Mouse (Mus musculus) neural tube, embryonic 13.5 days (tissue): Measurements from ENCODE around the gene B4galt1. TPM values are rescaled to one million over a fixed set of nuclear protein-coding genes. Genes with fewer than 3 reads are reported as not detected.

Experiments used
- ATAC-seq: fragments of 200-750 bp; cut with Nextera tagmentation; 2 replicates; pipeline ENCODE4 v1.8.0; 2017; ENCODE audit warnings: low read depth, mild to moderate bottlenecking, moderate TSS enrichment, moderate library complexity
- H3K27ac ChIP-seq: fragments of 300-500 bp; sonication (generic); replicated peaks from 2 replicates; pipeline ENCODE4 v1.5.1; 2015; ENCODE audit warnings: moderate library complexity, mild to moderate bottlenecking, inconsistent platforms
- H3K27me3 ChIP-seq: fragments of 300-500 bp; sonication (generic); 2 replicates; pipeline ENCODE4 v1.6.1; 2015; ENCODE audit warnings: mild to moderate bottlenecking, inconsistent platforms
- H3K36me3 ChIP-seq: fragments of 300-500 bp; sonication (generic); 2 replicates; pipeline ENCODE4 v1.6.1; 2015; ENCODE audit warnings: mild to moderate bottlenecking, inconsistent platforms
- H3K4me1 ChIP-seq: fragments of 300-500 bp; sonication (generic); replicated peaks from 2 replicates; pipeline ENCODE4 v1.6.1; 2015; ENCODE audit warnings: inconsistent platforms
- H3K4me2 ChIP-seq: fragments of 300-500 bp; sonication (generic); 2 replicates; pipeline ENCODE4 v1.6.1; 2015; ENCODE audit warnings: inconsistent platforms, mild to moderate bottlenecking, moderate library complexity
- H3K4me3 ChIP-seq: fragments of 300-500 bp; sonication (generic); 2 replicates; pipeline ENCODE4 v1.5.1; 2015; ENCODE audit warnings: mild to moderate bottlenecking, inconsistent platforms
- H3K9ac ChIP-seq: fragments of 300-500 bp; sonication (generic); 2 replicates; pipeline ENCODE4 v1.6.1; 2015; ENCODE audit warnings: moderate library complexity, mild to moderate bottlenecking, inconsistent platforms
- H3K9me3 ChIP-seq: fragments of 300-500 bp; sonication (generic); 2 replicates; pipeline ENCODE4 v1.6.1; 2016; ENCODE audit warnings: inconsistent platforms
- WGBS: fragments of 180-500 bp; shearing (Covaris S2); methylation state at CpG from one replicate; pipeline ENCODE4 v1.1.7; 2015; 5-methylcytosine and 5-hydroxymethylcytosine counted together
- polyA plus RNA-seq: library from polyadenylated mRNA; unstranded; fragments of >200 nt; fragmentation: Nextera tagmentation; extraction: Ambion mirVana; gene quantifications from 2 replicates; pipeline ENCODE4 v1.2.1, GENCODE M21; 2015

B4galt1 gene
- polyA plus RNA-seq, 1 experiment from 2014 or later: 10.2 TPM

GRCm38 (mm10) chr4:40834872-40835271, 18.9 kb downstream of the B4galt1 start:
- no peak for ATAC-seq
- Histone ChIP-seq H3K27me3 (no peaks in the 10 kb centered on the region), H3K4me2 (no peak overlapping the region), H3K9ac (no peak overlapping the region), H3K9me3 (no peaks in the 10 kb centered on the region), H3K27ac (no peak overlapping the region), H3K36me3 (no peaks in the 10 kb centered on the region), H3K4me1 (peaks cover 15% of the 10 kb centered on the region), H3K4me3 (no peak overlapping the region)
- WGBS: 87% methylated on average over 5 of the region's 5 CpGs

DNA sequence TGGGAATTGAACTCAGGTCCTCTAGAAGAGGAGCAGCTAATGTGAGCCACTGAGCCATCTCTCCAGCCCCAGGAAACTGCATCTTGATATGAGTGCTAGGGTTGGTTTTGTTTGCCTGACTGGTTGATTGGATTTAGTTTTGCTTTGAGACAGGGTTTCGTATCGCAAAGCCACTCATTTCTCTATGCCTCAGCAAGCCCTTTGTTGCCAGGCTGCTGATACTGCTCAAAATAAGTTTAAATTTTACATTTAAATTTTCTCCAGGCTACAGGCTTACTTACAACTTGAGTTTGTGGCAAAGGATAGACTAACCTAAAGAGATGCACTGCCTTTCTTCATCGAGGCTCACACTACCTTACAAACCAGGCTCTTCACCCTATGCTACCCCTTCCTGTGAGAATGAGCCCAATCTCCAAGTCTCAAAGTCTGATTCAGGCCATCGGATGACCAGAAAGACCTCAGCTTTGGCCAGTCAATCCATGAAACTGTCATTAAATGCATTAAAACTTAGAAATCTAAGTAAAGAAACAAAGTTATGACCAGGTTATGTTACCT, 19.5 kb downstream of the B4galt1 start:
- WGBS: 94% methylated on average over 4 of the region's 4 CpGs
- Histone ChIP-seq H3K9me3 (no peaks in the 10 kb centered on the region), H3K27ac (no peak overlapping the region), H3K27me3 (no peaks in the 10 kb centered on the region), H3K36me3 (no peaks in the 10 kb centered on the region), H3K4me3 (no peak overlapping the region), H3K4me2 (no peak overlapping the region), H3K4me1 (peaks cover 15% of the 10 kb centered on the region), H3K9ac (no peak overlapping the region)
- no peak for ATAC-seq

- WGBS: 97% methylated on average over 9 of the region's 9 CpGs
- ATAC-seq: no peak
- no peak overlapping the region for H3K4me3 ChIP-seq
Observed at GRCm38 (mm10) chr4:40833381-40834231, 20.2 kb downstream of the B4galt1 start.

DNA sequence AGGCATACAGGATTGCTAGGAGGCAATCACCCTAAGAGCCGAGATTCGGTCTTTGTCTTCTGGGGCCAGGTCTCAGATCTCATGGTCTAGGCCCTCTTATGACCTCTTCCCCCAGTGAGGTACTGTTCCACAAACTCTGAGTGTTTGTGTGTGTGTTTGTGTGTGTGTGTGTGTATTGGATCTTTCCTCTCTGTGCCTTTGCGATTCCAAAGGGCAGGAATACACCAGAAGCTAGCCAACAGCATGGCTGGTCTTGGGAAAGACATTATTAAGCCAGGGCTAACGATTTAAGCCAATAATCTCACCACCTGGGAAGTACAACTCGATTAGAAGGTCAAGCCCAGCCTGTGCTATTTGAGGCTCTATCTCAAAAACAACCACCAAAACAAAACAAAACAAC, 23.3 kb downstream of the B4galt1 start:
- WGBS: 87% methylated on average over 5 of the region's 5 CpGs
- no peaks in the 10 kb centered on the region for H3K36me3 ChIP-seq
- ATAC-seq: no peak
- H3K4me3 ChIP-seq: no peak overlapping the region
- no peak overlapping the region for H3K27ac ChIP-seq
- no peak overlapping the region for H3K4me2 ChIP-seq
- H3K9ac ChIP-seq: no peak overlapping the region
- no peaks in the 10 kb centered on the region for H3K4me1 ChIP-seq
- no peaks in the 10 kb centered on the region for H3K27me3 ChIP-seq
- H3K9me3 ChIP-seq: no peaks in the 10 kb centered on the region

More at GRCm38 (mm10) chr4:40833381-40834231, 20.2 kb downstream of the B4galt1 start:
- H3K9ac ChIP-seq: no peak overlapping the region
- no peak overlapping the region for H3K4me2 ChIP-seq
- no peaks in the 10 kb centered on the region for H3K36me3 ChIP-seq
- H3K27ac ChIP-seq: no peak overlapping the region
- no peaks in the 10 kb centered on the region for H3K27me3 ChIP-seq
- H3K4me1 ChIP-seq: peaks cover 15% of the 10 kb centered on the region
- no peaks in the 10 kb centered on the region for H3K9me3 ChIP-seq

- no peak overlapping the region for H3K27ac ChIP-seq
- H3K4me3 ChIP-seq: no peak overlapping the region
- no peaks in the 10 kb centered on the region for H3K36me3 ChIP-seq
- no peak for ATAC-seq
- H3K4me1 ChIP-seq: no peaks in the 10 kb centered on the region
- no peaks in the 10 kb centered on the region for H3K9me3 ChIP-seq
- WGBS: 85% methylated on average over 13 of the region's 13 CpGs
- H3K4me2 ChIP-seq: no peak overlapping the region
- H3K27me3 ChIP-seq: no peaks in the 10 kb centered on the region
- H3K9ac ChIP-seq: no peak overlapping the region
Observed at GRCm38 (mm10) chr4:40829654-40830400, 24.0 kb downstream of the B4galt1 start.

DNA sequence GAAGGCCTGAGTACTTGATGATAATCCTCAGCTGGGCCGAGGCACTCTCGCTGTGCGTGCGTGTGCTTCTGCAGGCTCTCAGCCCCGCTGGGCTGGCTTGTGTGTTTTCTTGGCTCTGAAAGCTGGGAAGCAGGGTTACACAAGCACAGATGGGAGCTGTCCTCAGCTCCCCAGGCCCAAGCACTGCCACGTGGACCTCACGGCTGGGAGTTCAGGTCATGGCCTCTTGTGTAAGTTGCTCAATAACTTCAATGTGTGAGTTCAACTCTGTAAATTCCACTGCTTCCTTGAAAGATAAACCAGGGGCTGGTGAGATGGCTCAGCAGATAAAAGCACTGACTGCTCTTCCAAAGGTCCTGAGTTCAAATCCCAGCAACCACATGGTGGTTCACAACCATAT, 24.9 kb downstream of the B4galt1 start:
- Histone ChIP-seq H3K4me2 (no peak overlapping the region), H3K4me3 (no peak overlapping the region), H3K27ac (no peak overlapping the region), H3K4me1 (no peaks in the 10 kb centered on the region), H3K9me3 (no peaks in the 10 kb centered on the region), H3K36me3 (no peaks in the 10 kb centered on the region), H3K27me3 (no peaks in the 10 kb centered on the region), H3K9ac (no peak overlapping the region)
- WGBS: 81% methylated on average over 7 of the region's 7 CpGs
- no peak for ATAC-seq

- H3K4me1 ChIP-seq: no peaks in the 10 kb centered on the region
- H3K27ac ChIP-seq: no peak overlapping the region
- ATAC-seq: no peak
- H3K36me3 ChIP-seq: 0 out of 2 replicates have a peak, but pooled peaks cover 3% of the 10 kb centered on the region
- H3K4me2 ChIP-seq: no peak overlapping the region
- no peak overlapping the region for H3K9ac ChIP-seq
- H3K9me3 ChIP-seq: no peaks in the 10 kb centered on the region
- no peak overlapping the region for H3K4me3 ChIP-seq
- 93% methylated on average over 9 of the region's 9 CpGs for WGBS
- H3K27me3 ChIP-seq: no peaks in the 10 kb centered on the region
Observed at GRCm38 (mm10) chr4:40827926-40828325, 25.9 kb downstream of the B4galt1 start.

DNA sequence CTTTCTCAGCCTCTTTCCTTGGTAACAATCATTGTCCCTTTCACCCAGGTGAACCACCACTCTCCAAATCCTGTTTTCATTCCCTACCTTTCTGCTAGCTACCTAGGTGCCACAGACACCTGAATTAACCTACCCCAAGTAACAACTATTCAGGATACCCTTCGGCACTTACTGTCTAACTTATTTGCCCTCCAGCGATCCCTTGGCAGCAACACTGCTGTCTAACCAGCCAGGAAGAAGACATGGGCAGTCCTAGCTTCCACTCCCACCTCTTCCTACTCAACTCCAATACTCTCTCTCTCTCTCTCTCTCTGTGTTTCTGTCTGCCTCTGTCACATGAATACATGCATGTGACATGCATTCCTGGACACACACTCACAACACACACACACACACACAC, 27.0 kb downstream of the B4galt1 start:
- Histone ChIP-seq H3K27me3 (no peaks in the 10 kb centered on the region), H3K4me3 (no peak overlapping the region), H3K9ac (no peak overlapping the region), H3K9me3 (no peaks in the 10 kb centered on the region), H3K4me1 (no peaks in the 10 kb centered on the region), H3K27ac (no peak overlapping the region), H3K4me2 (no peak overlapping the region), H3K36me3 (0 out of 2 replicates have a peak, but pooled peaks cover 3% of the 10 kb centered on the region)
- WGBS: 91% methylated on average over 2 of the region's 2 CpGs
- ATAC-seq: no peak

DNA sequence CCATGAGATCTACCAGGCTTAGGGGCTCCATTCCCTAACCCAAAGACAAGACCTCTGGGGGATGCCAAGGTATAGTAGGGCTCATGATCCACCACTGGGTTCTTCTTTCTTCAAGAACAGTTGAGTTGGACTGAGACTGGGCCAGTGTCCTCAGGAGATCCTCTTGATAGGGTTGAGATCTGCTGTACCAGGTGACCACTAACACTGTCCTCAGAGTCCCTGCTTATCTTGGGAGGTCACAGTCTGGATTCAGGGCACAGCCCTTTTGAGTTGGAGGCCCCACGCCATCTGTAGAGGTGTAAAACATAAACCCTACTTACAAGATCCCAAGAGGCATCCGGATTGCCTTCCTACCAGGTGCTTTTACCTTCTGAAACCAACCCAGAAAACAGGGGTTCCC, 27.8 kb downstream of the B4galt1 start:
- no peak overlapping the region for H3K4me2 ChIP-seq
- H3K9ac ChIP-seq: no peak overlapping the region
- no peaks in the 10 kb centered on the region for H3K27me3 ChIP-seq
- H3K27ac ChIP-seq: no peak overlapping the region
- no peaks in the 10 kb centered on the region for H3K4me1 ChIP-seq
- 94% methylated on average over 2 of the region's 2 CpGs for WGBS
- no peak for ATAC-seq
- H3K36me3 ChIP-seq: peaks cover 3% of the 10 kb centered on the region; the same call in 1 of the 2 replicates
- no peaks in the 10 kb centered on the region for H3K9me3 ChIP-seq
- no peak overlapping the region for H3K4me3 ChIP-seq

DNA sequence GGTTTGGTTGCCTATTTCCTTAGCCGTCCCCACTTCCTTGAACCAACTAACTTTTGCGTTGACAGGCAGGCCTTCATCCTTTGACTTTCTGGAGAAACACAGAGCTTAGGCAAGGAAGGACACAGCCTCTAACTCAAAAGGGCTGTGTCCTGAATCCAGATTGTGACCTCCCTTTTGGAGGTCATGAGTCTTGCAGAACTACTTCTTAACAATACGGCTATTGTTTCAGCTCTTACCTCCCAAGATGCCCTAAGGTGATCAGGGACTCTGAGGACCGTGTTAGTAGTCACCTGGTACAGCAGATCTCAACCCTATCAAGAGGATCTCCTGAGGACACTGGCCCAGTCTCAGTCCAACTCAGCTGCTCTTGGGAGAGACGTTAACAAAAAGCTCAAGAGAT, 28.7 kb downstream of the B4galt1 start:
- Histone ChIP-seq H3K9ac (no peak overlapping the region), H3K27me3 (no peaks in the 10 kb centered on the region), H3K36me3 (peaks cover 3% of the 10 kb centered on the region; the same call in 1 of the 2 replicates), H3K9me3 (no peaks in the 10 kb centered on the region), H3K4me2 (no peak overlapping the region), H3K27ac (no peak overlapping the region), H3K4me1 (no peaks in the 10 kb centered on the region), H3K4me3 (no peak overlapping the region)
- WGBS: 83% methylated on average over 5 of the region's 5 CpGs
- ATAC-seq: no peak

GRCm38 (mm10) chr4:40824505-40824904, 29.3 kb downstream of the B4galt1 start:
- Histone ChIP-seq H3K4me2 (no peak overlapping the region), H3K36me3 (peaks cover 3% of the 10 kb centered on the region; the same call in 1 of the 2 replicates), H3K4me1 (no peaks in the 10 kb centered on the region), H3K9ac (no peak overlapping the region), H3K9me3 (no peaks in the 10 kb centered on the region), H3K4me3 (no peak overlapping the region), H3K27me3 (no peaks in the 10 kb centered on the region), H3K27ac (no peak overlapping the region)
- no peak for ATAC-seq
- 95% methylated on average over 7 of the region's 7 CpGs for WGBS

DNA sequence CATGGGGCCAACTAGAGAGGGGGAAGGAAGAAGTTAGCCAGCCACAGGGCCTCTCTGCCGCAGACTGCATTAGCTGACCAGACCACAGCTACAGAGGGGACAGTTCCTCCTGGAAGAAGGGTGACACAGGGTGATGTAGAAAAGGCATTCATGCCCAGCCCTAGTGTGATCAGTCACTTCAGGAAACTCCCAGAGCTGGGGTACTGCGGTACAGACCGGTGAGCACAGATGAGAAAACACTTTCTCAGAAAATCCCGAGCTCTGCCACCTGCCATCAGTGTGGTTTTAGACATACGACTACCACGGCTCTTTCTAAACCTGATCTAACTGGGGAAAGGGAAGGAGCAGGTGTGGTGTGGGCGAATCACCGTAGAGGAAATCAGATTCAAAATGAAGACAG, 30.1 kb downstream of the B4galt1 start:
- H3K4me1 ChIP-seq: no peaks in the 10 kb centered on the region
- no peaks in the 10 kb centered on the region for H3K9me3 ChIP-seq
- peaks cover 3% of the 10 kb centered on the region; the same call in 1 of the 2 replicates for H3K36me3 ChIP-seq
- 81% methylated on average over 8 of the region's 8 CpGs for WGBS
- H3K27me3 ChIP-seq: no peaks in the 10 kb centered on the region
- no peak for ATAC-seq
- no peak overlapping the region for H3K4me3 ChIP-seq
- no peak overlapping the region for H3K4me2 ChIP-seq
- H3K27ac ChIP-seq: no peak overlapping the region
- no peak overlapping the region for H3K9ac ChIP-seq
